Mouse (Mus musculus): ENCODE results near the gene Adipor2. TPM values are rescaled to one million over a fixed set of nuclear protein-coding genes. Genes with fewer than 3 reads are reported as not detected.

Adipor2 gene
- polyA plus RNA-seq, 1 experiment from 2014 or later: 27.4 TPM

DNA sequence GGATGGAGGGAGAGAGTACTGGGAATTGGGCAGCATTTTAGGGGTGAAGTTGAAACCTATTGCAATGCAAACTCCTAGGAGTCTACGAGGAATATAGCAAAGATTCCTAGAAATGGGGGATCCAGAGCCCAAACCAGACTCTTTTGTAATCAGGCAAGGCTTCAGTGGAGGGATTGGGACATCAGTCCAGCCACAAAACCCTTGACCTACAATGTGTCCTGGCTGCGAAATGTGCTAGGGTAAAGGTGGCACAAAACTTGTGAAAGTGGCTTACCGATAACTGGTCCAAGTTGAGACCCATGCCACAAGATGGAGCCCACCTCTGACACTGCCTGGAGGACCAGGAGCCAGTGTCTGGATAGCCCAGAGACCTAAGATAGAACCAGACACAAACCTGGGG lies 18.1 kb downstream of the Adipor2 start:
- H3K36me3 ChIP-seq: no peaks in the 10 kb centered on the region
- no peak for DNase-seq (ENCODE audit: low spot score)
- no peaks in the 10 kb centered on the region for H3K9me3 ChIP-seq
- no peak overlapping the region for H3K27ac ChIP-seq
- H3K4me3 ChIP-seq: no peak overlapping the region
- no peaks in the 10 kb centered on the region for H3K27me3 ChIP-seq (ENCODE audit: insufficient read depth, poor library complexity, severe bottlenecking)
- WGBS: 88% methylated on average over 3 of the region's 3 CpGs
- 0 out of 2 replicates have a peak, but pooled peaks cover 4% of the 10 kb centered on the region for H3K4me1 ChIP-seq

GRCm38 (mm10) chr6:119396309-119396634 lies 21.2 kb downstream of the Adipor2 start:
- H3K4me1 ChIP-seq: 0 out of 2 replicates have a peak, but pooled peaks cover 4% of the 10 kb centered on the region
- no peaks in the 10 kb centered on the region for H3K36me3 ChIP-seq
- H3K4me3 ChIP-seq: no peak overlapping the region
- 39% methylated on average over 5 of the region's 5 CpGs for WGBS
- no peak overlapping the region for H3K27ac ChIP-seq
- DNase-seq (ENCODE audit: low spot score): no peak
- H3K27me3 ChIP-seq (ENCODE audit: insufficient read depth, poor library complexity, severe bottlenecking): no peaks in the 10 kb centered on the region
- H3K9me3 ChIP-seq: no peaks in the 10 kb centered on the region

GRCm38 (mm10) chr6:119395421-119396308 lies 21.8 kb downstream of the Adipor2 start:
- DNase-seq (ENCODE audit: low spot score): no peak
- Histone ChIP-seq H3K36me3 (no peaks in the 10 kb centered on the region), H3K4me1 (0 out of 2 replicates have a peak, but pooled peaks cover 4% of the 10 kb centered on the region), H3K27ac (no peak overlapping the region), H3K27me3 (ENCODE audit: insufficient read depth, poor library complexity, severe bottlenecking) (no peaks in the 10 kb centered on the region), H3K4me3 (no peak overlapping the region), H3K9me3 (no peaks in the 10 kb centered on the region)
- WGBS: 77% methylated on average over 14 of the region's 14 CpGs

- H3K27ac ChIP-seq: no peak overlapping the region
- H3K4me3 ChIP-seq: no peak overlapping the region
- no peaks in the 10 kb centered on the region for H3K36me3 ChIP-seq
- peaks cover 8% of the 10 kb centered on the region; the same call in 1 of the 2 replicates for H3K4me1 ChIP-seq
- no peaks in the 10 kb centered on the region for H3K9me3 ChIP-seq
- H3K27me3 ChIP-seq (ENCODE audit: insufficient read depth, poor library complexity, severe bottlenecking): no peaks in the 10 kb centered on the region
- DNase-seq (ENCODE audit: low spot score): no peak
- WGBS: 83% methylated on average over 9 of the region's 9 CpGs
Observed at GRCm38 (mm10) chr6:119392836-119393235, 24.7 kb downstream of the Adipor2 start.

DNA sequence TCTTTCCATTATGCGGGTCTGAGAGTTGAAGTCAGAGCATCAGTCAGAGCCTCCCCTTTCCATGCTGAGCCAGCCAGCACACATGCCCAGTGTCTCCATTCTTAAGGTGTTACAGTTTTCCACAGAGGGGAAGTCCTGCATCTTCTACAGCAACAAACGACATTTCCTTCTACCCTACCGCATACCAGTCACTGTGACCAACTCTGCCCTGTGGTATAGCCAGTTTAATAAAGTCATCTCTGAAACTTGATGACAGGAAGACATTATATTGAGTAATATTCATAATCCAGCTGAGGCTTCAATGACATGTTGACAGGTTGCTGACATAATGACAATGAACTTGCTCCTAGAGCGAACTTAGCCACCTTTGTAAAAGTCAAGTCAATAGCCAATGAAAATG lies 26.8 kb downstream of the Adipor2 start:
- Histone ChIP-seq H3K4me1 (peaks cover 11% of the 10 kb centered on the region), H3K9me3 (no peaks in the 10 kb centered on the region), H3K36me3 (no peaks in the 10 kb centered on the region), H3K27ac (no peak overlapping the region), H3K27me3 (ENCODE audit: insufficient read depth, poor library complexity, severe bottlenecking) (no peaks in the 10 kb centered on the region), H3K4me3 (no peak overlapping the region)
- 82% methylated on average over 4 of the region's 4 CpGs for WGBS
- DNase-seq (ENCODE audit: low spot score): no peak

- no peak for DNase-seq (ENCODE audit: low spot score)
- peak overlapping the region; percentile 99 for H3K27ac ChIP-seq
- 34% methylated on average over 10 of the region's 10 CpGs for WGBS
Observed at GRCm38 (mm10) chr6:119389089-119389488, 28.4 kb downstream of the Adipor2 start.

GRCm38 (mm10) chr6:119388650-119389012 lies 28.9 kb downstream of the Adipor2 start:
- peaks cover 11% of the 10 kb centered on the region for H3K4me1 ChIP-seq
- peak overlapping the region; percentile 96 for H3K4me3 ChIP-seq
- H3K9me3 ChIP-seq: no peaks in the 10 kb centered on the region
- peak overlapping the region; percentile 99 for H3K27ac ChIP-seq
- peak; percentile 98 for DNase-seq (ENCODE audit: low spot score)
- no peaks in the 10 kb centered on the region for H3K27me3 ChIP-seq (ENCODE audit: insufficient read depth, poor library complexity, severe bottlenecking)
- no peaks in the 10 kb centered on the region for H3K36me3 ChIP-seq
- 1% methylated on average over 49 of the region's 53 CpGs for WGBS

More at GRCm38 (mm10) chr6:119389089-119389488, 28.4 kb downstream of the Adipor2 start:
- no peaks in the 10 kb centered on the region for H3K36me3 ChIP-seq
- H3K4me3 ChIP-seq: peak overlapping the region; percentile 96
- H3K27me3 ChIP-seq (ENCODE audit: insufficient read depth, poor library complexity, severe bottlenecking): no peaks in the 10 kb centered on the region
- no peaks in the 10 kb centered on the region for H3K9me3 ChIP-seq
- peaks cover 11% of the 10 kb centered on the region for H3K4me1 ChIP-seq

GRCm38 (mm10) chr6:119387801-119388649 lies 29.5 kb downstream of the Adipor2 start:
- WGBS: 1% methylated on average over 74 of the region's 76 CpGs
- H3K4me1 ChIP-seq: peaks cover 11% of the 10 kb centered on the region
- peak overlapping the region; percentile 99 for H3K27ac ChIP-seq
- no peaks in the 10 kb centered on the region for H3K36me3 ChIP-seq
- H3K4me3 ChIP-seq: peak overlapping the region; percentile 96
- DNase-seq (ENCODE audit: low spot score): peak; percentile 78
- no peaks in the 10 kb centered on the region for H3K9me3 ChIP-seq
- no peaks in the 10 kb centered on the region for H3K27me3 ChIP-seq (ENCODE audit: insufficient read depth, poor library complexity, severe bottlenecking)

DNA sequence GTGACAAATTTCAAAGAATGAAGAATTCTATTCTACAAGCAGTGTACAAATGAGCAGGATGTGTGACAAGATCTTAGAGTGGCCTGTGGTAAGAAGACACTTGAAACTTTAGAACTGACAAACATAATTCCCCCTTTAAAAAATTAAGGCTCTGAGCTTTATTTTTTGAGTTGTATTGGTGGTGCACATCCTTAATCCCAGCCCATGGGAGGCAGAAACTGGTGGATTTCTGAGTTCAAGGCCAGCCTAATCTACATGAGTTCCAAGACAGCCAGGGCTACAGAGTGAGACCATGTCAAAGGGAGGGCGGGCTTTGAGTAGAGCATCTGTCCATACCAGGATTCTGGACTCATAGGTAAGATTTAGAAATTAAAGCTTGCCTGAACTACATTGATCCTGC lies 30.7 kb downstream of the Adipor2 start:
- no peaks in the 10 kb centered on the region for H3K9me3 ChIP-seq
- 91% methylated on average over 1 of the region's 1 CpGs for whole genome bisulfite sequencing
- H3K4me1 ChIP-seq: peaks cover 11% of the 10 kb centered on the region
- no peaks in the 10 kb centered on the region; the same call in 1 of the 2 replicates for H3K36me3 ChIP-seq
- peak overlapping the region; percentile 96; the same call in 1 of the 2 replicates for H3K4me3 ChIP-seq
- H3K27ac ChIP-seq: no peak overlapping the region
- no peaks in the 10 kb centered on the region for H3K27me3 ChIP-seq (ENCODE audit: insufficient read depth, poor library complexity, severe bottlenecking)
- no peak for DNase-seq (ENCODE audit: low spot score)

GRCm38 (mm10) chr6:119386421-119386820 lies 31.1 kb downstream of the Adipor2 start:
- DNase-seq (ENCODE audit: low spot score): no peak
- Histone ChIP-seq H3K27ac (no peak overlapping the region), H3K4me1 (peaks cover 11% of the 10 kb centered on the region), H3K9me3 (no peaks in the 10 kb centered on the region), H3K36me3 (no peaks in the 10 kb centered on the region; the same call in 1 of the 2 replicates), H3K27me3 (ENCODE audit: insufficient read depth, poor library complexity, severe bottlenecking) (no peaks in the 10 kb centered on the region), H3K4me3 (no peak overlapping the region)
- 87% methylated on average over 4 of the region's 4 CpGs for WGBS

DNA sequence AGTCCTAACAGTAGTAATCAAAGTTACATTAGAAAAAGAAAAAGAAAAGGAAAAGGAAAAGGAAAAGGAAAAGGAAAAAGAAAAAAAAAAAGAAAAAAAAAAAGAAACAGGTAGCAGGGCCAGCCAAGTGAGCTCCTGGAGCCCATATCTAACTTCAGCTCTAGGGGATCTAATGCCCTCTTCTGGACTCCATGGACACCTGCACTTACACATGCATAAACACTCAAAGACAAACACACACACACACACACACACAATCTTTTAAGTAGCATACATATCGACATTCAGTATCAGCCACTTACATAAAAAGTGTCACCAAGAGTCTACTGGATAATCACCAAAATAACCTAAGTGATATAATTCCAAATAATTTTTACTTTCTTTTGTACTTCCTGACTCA lies 31.8 kb downstream of the Adipor2 start:
- no peak for DNase-seq (ENCODE audit: low spot score)
- H3K27me3 ChIP-seq (ENCODE audit: insufficient read depth, poor library complexity, severe bottlenecking): no peaks in the 10 kb centered on the region
- H3K4me3 ChIP-seq: no peak overlapping the region
- no peaks in the 10 kb centered on the region; the same call in 1 of the 2 replicates for H3K36me3 ChIP-seq
- no peaks in the 10 kb centered on the region for H3K9me3 ChIP-seq
- 90% methylated on average over 1 of the region's 1 CpGs for WGBS
- H3K27ac ChIP-seq: no peak overlapping the region
- H3K4me1 ChIP-seq: peaks cover 11% of the 10 kb centered on the region

DNA sequence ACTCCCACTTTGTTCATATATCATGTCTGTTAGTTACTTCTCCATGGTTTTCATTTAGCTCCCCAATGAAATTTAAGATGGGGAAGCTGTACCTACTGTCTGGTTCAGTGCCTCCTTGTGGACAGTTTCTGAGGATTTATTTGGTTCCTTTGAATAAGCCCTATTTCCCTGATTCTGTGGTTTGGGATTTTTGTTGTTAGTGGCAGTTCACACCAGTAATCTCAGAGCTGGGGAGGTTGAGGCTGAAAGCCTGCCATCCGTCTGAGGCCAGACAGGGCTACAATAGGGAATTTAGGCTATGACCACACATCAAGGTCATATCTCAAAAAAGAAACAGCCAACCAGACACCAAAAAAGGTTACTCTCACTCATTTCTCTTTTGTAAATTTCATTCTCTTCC lies 38.9 kb downstream of the Adipor2 start:
- no peaks in the 10 kb centered on the region for H3K9me3 ChIP-seq
- DNase-seq (ENCODE audit: low spot score): no peak
- no peak overlapping the region for H3K27ac ChIP-seq
- H3K36me3 ChIP-seq: no peaks in the 10 kb centered on the region; the same call in 1 of the 2 replicates
- 75% methylated on average over 1 of the region's 1 CpGs for WGBS
- H3K4me3 ChIP-seq: no peak overlapping the region
- peaks cover 17% of the 10 kb centered on the region for H3K4me1 ChIP-seq
- H3K27me3 ChIP-seq (ENCODE audit: insufficient read depth, poor library complexity, severe bottlenecking): no peaks in the 10 kb centered on the region

DNA sequence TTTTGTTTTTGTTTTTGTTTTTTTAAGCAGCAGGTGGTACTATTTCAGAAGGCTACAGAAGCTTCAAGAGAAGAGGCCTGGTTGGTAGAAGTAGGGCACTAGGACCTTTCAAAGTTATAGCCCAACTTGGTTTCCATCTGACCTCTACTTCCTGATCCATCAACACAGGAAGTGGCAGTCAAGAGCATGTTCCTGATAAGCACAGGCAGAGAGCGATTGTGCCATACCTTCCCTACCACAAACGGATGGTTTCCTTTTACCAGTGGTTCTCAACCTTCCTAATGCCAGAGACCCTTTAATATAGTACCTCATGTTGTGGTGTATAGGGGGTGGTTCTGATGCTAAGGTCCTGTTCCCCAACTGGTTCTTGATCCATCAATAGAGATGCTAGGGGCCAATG lies 39.9 kb downstream of the Adipor2 start:
- no peak for DNase-seq (ENCODE audit: low spot score)

More for the DNA sequence above, 39.9 kb downstream of the Adipor2 start:
- H3K4me3 ChIP-seq: no peak overlapping the region
- H3K27ac ChIP-seq: no peak overlapping the region
- no peaks in the 10 kb centered on the region for H3K9me3 ChIP-seq
- H3K27me3 ChIP-seq (ENCODE audit: insufficient read depth, poor library complexity, severe bottlenecking): no peaks in the 10 kb centered on the region
- no peaks in the 10 kb centered on the region; the same call in 1 of the 2 replicates for H3K36me3 ChIP-seq
- H3K4me1 ChIP-seq: peaks cover 25% of the 10 kb centered on the region
- 9% methylated on average over 2 of the region's 2 CpGs for WGBS

Measured in heart, embryonic 10.5 days (tissue).